Mouse (Mus musculus): ENCODE results near the gene Wnt2. TPM values are rescaled to one million over a fixed set of nuclear protein-coding genes. Genes with fewer than 3 reads are reported as not detected.

Gene Wnt2
- polyA plus RNA-seq, 2 experiments = 4.3 to 6.8 TPM

DNA sequence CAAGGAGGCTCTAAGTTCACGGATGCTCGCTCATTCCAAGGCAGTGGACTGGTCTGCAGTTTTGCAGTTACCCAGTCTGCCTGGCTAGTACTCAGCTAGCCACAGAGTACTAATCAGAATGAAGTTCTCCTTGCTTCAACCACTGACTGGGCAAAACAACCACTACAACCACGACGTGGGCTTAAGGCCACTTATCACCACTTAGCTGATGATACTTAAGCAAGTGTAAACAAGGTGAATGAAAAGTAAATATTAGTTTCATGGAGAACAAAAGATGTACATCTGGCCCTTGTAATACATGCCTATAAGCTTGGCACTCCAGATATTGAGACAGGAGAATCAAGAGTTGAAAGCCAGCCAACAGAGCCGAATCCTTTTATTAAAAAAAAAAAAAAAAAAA is 83.9 kb downstream of the Wnt2 start:
- no peak overlapping the region for H3K4me2 ChIP-seq (replicated peaks; ENCODE audit: low read depth, low read length, severe bottlenecking)
- DNase-seq (ENCODE audit: low spot score) (no peak), ATAC-seq (ENCODE audit: low FRiP score, low read depth) (no peak)
- H3K36me3 ChIP-seq (ENCODE audit: control insufficient read depth, insufficient read depth, low read length) = peaks cover 4% of the 10 kb centered on the region; the same call in 1 of the 2 replicates
- H3K9ac ChIP-seq (ENCODE audit: low read depth, low read length, severe bottlenecking) = no peak overlapping the region
- no peaks in the 10 kb centered on the region for H3K4me1 ChIP-seq (ENCODE audit: control insufficient read depth, insufficient read depth, low read length)
- WGBS = 65% methylated on average over 5 of the region's 5 CpGs
- H3K9me3 ChIP-seq (ENCODE audit: control insufficient read depth, low read length) = no peaks in the 10 kb centered on the region
- no peaks in the 10 kb centered on the region for H3K27me3 ChIP-seq (ENCODE audit: control insufficient read depth, insufficient read depth, low read length)
- no peak overlapping the region for H3K27ac ChIP-seq (replicated peaks; ENCODE audit: low read depth, low read length)
- no peak overlapping the region for H3K4me3 ChIP-seq (replicated peaks; ENCODE audit: low read length)
- no peak for TF ChIP-seq POLR2A (IDR thresholded peaks at IDR 0.05; ENCODE audit: borderline replicate concordance, extremely low read depth, insufficient read depth, insufficient read length)

DNA sequence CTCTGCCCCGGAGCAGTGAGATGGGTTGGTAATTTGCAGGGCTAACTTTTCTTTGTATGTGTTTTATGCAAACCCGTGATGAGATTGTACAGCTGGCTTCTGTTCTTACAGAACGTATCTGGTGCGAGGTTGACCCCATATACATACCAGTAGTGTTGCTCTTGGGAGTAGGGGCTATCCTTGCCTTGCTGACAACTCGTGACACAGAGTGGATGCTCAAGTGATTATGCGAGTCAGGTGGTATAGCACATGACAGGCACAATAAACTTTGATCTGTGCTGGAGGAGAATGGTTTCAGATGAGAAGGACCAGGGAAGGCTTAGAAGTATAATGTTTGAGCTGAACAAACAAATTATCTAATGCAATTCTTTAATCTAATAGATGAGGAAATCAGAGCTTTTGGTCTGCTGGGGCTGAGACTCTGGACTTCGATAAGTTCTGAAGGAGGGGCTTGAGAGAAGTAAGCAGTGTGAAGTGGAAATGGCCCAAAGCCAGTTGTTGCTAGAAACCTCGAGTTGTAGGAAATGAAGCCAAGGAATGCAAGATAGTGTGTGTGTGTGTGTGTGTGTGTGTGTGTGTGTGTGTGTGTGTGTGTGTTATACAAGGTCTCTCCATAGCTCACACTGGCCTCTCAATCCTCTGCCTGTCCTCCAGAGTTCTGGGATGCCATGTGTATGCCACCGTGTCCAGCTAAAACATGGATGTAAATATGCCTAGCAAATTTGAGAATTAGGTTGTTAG is 86.3 kb downstream of the Wnt2 start:
- Histone ChIP-seq H3K9me3 (ENCODE audit: control insufficient read depth, low read length) (no peaks in the 10 kb centered on the region), H3K9ac (ENCODE audit: low read depth, low read length, severe bottlenecking) (no peak overlapping the region), H3K4me3 (replicated peaks; ENCODE audit: low read length) (no peak overlapping the region), H3K36me3 (ENCODE audit: control insufficient read depth, insufficient read depth, low read length) (peaks cover 7% of the 10 kb centered on the region), H3K27ac (replicated peaks; ENCODE audit: low read depth, low read length) (no peak overlapping the region), H3K4me1 (ENCODE audit: control insufficient read depth, insufficient read depth, low read length) (no peaks in the 10 kb centered on the region), H3K27me3 (ENCODE audit: control insufficient read depth, insufficient read depth, low read length) (no peaks in the 10 kb centered on the region), H3K4me2 (replicated peaks; ENCODE audit: low read depth, low read length, severe bottlenecking) (no peak overlapping the region)
- 79% methylated on average over 9 of the region's 9 CpGs for WGBS
- ATAC-seq (ENCODE audit: low FRiP score, low read depth) (no peak), DNase-seq (ENCODE audit: low spot score) (peak; percentile 28)
- TF ChIP-seq POLR2A (IDR thresholded peaks at IDR 0.05; ENCODE audit: borderline replicate concordance, extremely low read depth, insufficient read depth, insufficient read length) = no peak

DNA sequence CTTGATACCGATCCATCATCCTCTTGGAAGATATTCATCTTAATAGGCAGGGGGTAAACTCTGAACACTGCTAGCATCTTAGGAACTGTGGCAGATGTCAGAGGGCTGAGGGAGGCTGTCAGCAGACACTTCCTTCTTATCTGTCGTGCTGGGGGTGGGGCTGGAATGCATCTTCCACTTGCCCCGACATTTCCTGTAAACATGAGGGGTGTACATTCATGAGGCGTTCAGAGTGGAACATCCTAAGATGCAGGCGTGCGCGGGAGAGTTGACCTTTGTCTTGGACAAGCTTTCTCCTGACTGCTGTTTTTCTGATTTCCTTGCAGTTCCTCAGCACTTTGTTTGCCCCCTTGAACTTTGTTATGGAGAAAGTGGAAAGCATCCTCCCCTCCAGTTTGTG is 88.0 kb downstream of the Wnt2 start:
- TF ChIP-seq POLR2A (IDR thresholded peaks at IDR 0.05; ENCODE audit: borderline replicate concordance, extremely low read depth, insufficient read depth, insufficient read length) = no peak

DNA sequence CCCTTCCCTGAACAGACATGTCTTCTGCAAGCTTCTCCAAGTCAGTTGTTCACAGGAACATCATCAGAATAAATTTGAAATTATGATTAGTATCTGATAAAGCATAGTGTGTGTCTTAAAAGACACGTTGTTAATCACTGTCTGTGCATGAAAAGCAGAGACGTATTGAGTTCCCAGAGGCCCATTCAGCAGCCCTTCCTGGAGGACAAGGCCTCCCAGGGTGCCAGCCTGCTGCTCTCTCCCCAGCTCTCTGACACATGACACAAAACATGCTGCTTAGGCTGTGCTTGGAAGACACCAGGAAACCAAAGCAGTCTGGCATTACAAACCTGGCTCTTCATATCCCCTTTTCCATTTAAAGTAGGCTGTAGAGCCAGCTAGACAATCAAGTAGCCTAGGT is 88.5 kb downstream of the Wnt2 start:
- ATAC-seq (ENCODE audit: low FRiP score, low read depth) (no peak), DNase-seq (ENCODE audit: low spot score) (no peak)
- H3K27ac ChIP-seq (replicated peaks; ENCODE audit: low read depth, low read length) = no peak overlapping the region

More for the DNA sequence above, 88.0 kb downstream of the Wnt2 start:
- Histone ChIP-seq H3K27ac (replicated peaks; ENCODE audit: low read depth, low read length) (no peak overlapping the region), H3K4me1 (ENCODE audit: control insufficient read depth, insufficient read depth, low read length) (no peaks in the 10 kb centered on the region), H3K4me3 (replicated peaks; ENCODE audit: low read length) (no peak overlapping the region), H3K4me2 (replicated peaks; ENCODE audit: low read depth, low read length, severe bottlenecking) (no peak overlapping the region), H3K27me3 (ENCODE audit: control insufficient read depth, insufficient read depth, low read length) (no peaks in the 10 kb centered on the region), H3K36me3 (ENCODE audit: control insufficient read depth, insufficient read depth, low read length) (peaks cover 7% of the 10 kb centered on the region), H3K9ac (ENCODE audit: low read depth, low read length, severe bottlenecking) (no peak overlapping the region), H3K9me3 (ENCODE audit: control insufficient read depth, low read length) (no peaks in the 10 kb centered on the region)
- no peak for ATAC-seq (ENCODE audit: low FRiP score, low read depth)
- 41% methylated on average over 7 of the region's 7 CpGs for WGBS
- no peak for DNase-seq (ENCODE audit: low spot score)

More for the DNA sequence above, 88.5 kb downstream of the Wnt2 start:
- 57% methylated on average over 2 of the region's 2 CpGs for WGBS
- Histone ChIP-seq H3K4me1 (ENCODE audit: control insufficient read depth, insufficient read depth, low read length) (no peaks in the 10 kb centered on the region), H3K9ac (ENCODE audit: low read depth, low read length, severe bottlenecking) (no peak overlapping the region), H3K36me3 (ENCODE audit: control insufficient read depth, insufficient read depth, low read length) (peaks cover 7% of the 10 kb centered on the region), H3K9me3 (ENCODE audit: control insufficient read depth, low read length) (no peaks in the 10 kb centered on the region), H3K4me2 (replicated peaks; ENCODE audit: low read depth, low read length, severe bottlenecking) (no peak overlapping the region), H3K27me3 (ENCODE audit: control insufficient read depth, insufficient read depth, low read length) (no peaks in the 10 kb centered on the region), H3K4me3 (replicated peaks; ENCODE audit: low read length) (no peak overlapping the region)
- no peak for TF ChIP-seq POLR2A (IDR thresholded peaks at IDR 0.05; ENCODE audit: borderline replicate concordance, extremely low read depth, insufficient read depth, insufficient read length)

Other genes starting within 250 kb of the Wnt2 start
- gene Asz1, start 78.5 kb upstream of the Wnt2 start, polyA plus RNA-seq (2012; rRNA removed) = not detected in 2 replicates
- gene Asz1, start 78.5 kb upstream of the Wnt2 start, polyA plus RNA-seq (2014; fragmentation: Nextera tagmentation; extraction: Ambion mirVana) = not detected in 2 replicates
- gene Cftr, start 140.1 kb upstream of the Wnt2 start, polyA plus RNA-seq (2012; rRNA removed) = 0.36 TPM in 2 replicates
- gene Cftr, start 140.1 kb upstream of the Wnt2 start, polyA plus RNA-seq (2014; fragmentation: Nextera tagmentation; extraction: Ambion mirVana) = 0.44 and 0.69 TPM in 2 replicates

All from limb, embryonic 14.5 days (tissue).